Mouse (Mus musculus): ENCODE results near the gene Phlda3. TPM values are rescaled to one million over a fixed set of nuclear protein-coding genes. Genes with fewer than 3 reads are reported as not detected.

Gene Phlda3
- 70.5 and 85.0 TPM in 2 replicates for polyA plus RNA-seq (2015; fragmentation: Nextera tagmentation; extraction: Ambion mirVana)

- ATAC-seq (replicated peaks; ENCODE audit: insufficient number of reproducible peaks, insufficient read depth, low FRiP score, low read depth) = peak; percentile 92
- WGBS = under 1% methylated on average over 90 of the region's 90 CpGs
- peak within 1 kb of the TSS; percentile 92 for H3K4me2 ChIP-seq
- peak within 1 kb of the TSS; percentile 95 for H3K27ac ChIP-seq
- H3K4me1 ChIP-seq (replicated peaks) = peaks cover 64% of the 10 kb centered on the region
- H3K4me3 ChIP-seq = peak within 1 kb of the TSS; percentile 89
- H3K36me3 ChIP-seq = peaks cover 15% of the 10 kb centered on the region; the same call in 1 of the 2 replicates
- H3K27me3 ChIP-seq = no peaks in the 10 kb centered on the region
- no peaks in the 10 kb centered on the region for H3K9me3 ChIP-seq (replicated peaks)
- peak within 1 kb of the TSS; percentile 93 for H3K9ac ChIP-seq
Measured at GRCm38 (mm10) chr1:135765645-135766591, at the start of gene Phlda3. Gene Phlda3, plus strand, starts transcription at chr1:135766119.

GRCm38 (mm10) chr1:135719486-135719885, 46.4 kb upstream of the Phlda3 start:
- Histone ChIP-seq H3K4me1 (replicated peaks) (peaks cover 23% of the 10 kb centered on the region), H3K9me3 (replicated peaks) (no peaks in the 10 kb centered on the region), H3K27ac (0 out of 2 replicates have a peak overlapping the region, but pooled peaks have one; percentile 46), H3K36me3 (no peaks in the 10 kb centered on the region), H3K9ac (no peak overlapping the region), H3K27me3 (no peaks in the 10 kb centered on the region), H3K4me3 (no peak overlapping the region), H3K4me2 (peak overlapping the region; percentile 11; the same call in 1 of the 2 replicates)
- no peak for ATAC-seq (replicated peaks; ENCODE audit: insufficient number of reproducible peaks, insufficient read depth, low FRiP score, low read depth)
- WGBS = 19% methylated on average over 9 of the region's 9 CpGs

GRCm38 (mm10) chr1:135719983-135720382, 45.9 kb upstream of the Phlda3 start, which contains the start of gene Csrp1:
Gene Csrp1, plus strand, starts transcription at chr1:135720061.
- Histone ChIP-seq H3K4me1 (replicated peaks) (peaks cover 18% of the 10 kb centered on the region), H3K27ac (peak within 1 kb of the TSS; percentile 46; the same call in 1 of the 2 replicates), H3K27me3 (no peaks in the 10 kb centered on the region), H3K4me2 (peak within 1 kb of the TSS; percentile 11; the same call in 1 of the 2 replicates), H3K9me3 (replicated peaks) (no peaks in the 10 kb centered on the region), H3K9ac (no peak within 1 kb of the TSS), H3K36me3 (no peaks in the 10 kb centered on the region), H3K4me3 (no peak within 1 kb of the TSS)
- WGBS = 51% methylated on average over 6 of the region's 6 CpGs
- ATAC-seq (replicated peaks; ENCODE audit: insufficient number of reproducible peaks, insufficient read depth, low FRiP score, low read depth) = no peak

- Histone ChIP-seq H3K27ac (no peak overlapping the region), H3K4me1 (replicated peaks) (peaks cover 19% of the 10 kb centered on the region), H3K27me3 (no peaks in the 10 kb centered on the region), H3K9ac (no peak overlapping the region), H3K9me3 (replicated peaks) (no peaks in the 10 kb centered on the region), H3K36me3 (no peaks in the 10 kb centered on the region), H3K4me3 (no peak overlapping the region), H3K4me2 (no peak overlapping the region)
- WGBS = 68% methylated on average over 1 of the region's 1 CpGs
- ATAC-seq (replicated peaks; ENCODE audit: insufficient number of reproducible peaks, insufficient read depth, low FRiP score, low read depth) = no peak
Measured at GRCm38 (mm10) chr1:135723016-135723415, 42.9 kb upstream of the Phlda3 start.

- H3K36me3 ChIP-seq = no peaks in the 10 kb centered on the region
- no peak overlapping the region for H3K27ac ChIP-seq
- H3K4me1 ChIP-seq (replicated peaks) = peaks cover 27% of the 10 kb centered on the region
- no peak overlapping the region for H3K4me3 ChIP-seq
- 64% methylated on average over 4 of the region's 4 CpGs for WGBS
- no peak overlapping the region for H3K4me2 ChIP-seq
- no peaks in the 10 kb centered on the region for H3K27me3 ChIP-seq
- no peak for ATAC-seq (replicated peaks; ENCODE audit: insufficient number of reproducible peaks, insufficient read depth, low FRiP score, low read depth)
- no peak overlapping the region for H3K9ac ChIP-seq
- H3K9me3 ChIP-seq (replicated peaks) = no peaks in the 10 kb centered on the region
Measured at GRCm38 (mm10) chr1:135724134-135724533, 41.8 kb upstream of the Phlda3 start.

GRCm38 (mm10) chr1:135725324-135725723, 40.6 kb upstream of the Phlda3 start:
- H3K9ac ChIP-seq = no peak overlapping the region
- no peaks in the 10 kb centered on the region for H3K36me3 ChIP-seq
- WGBS = 85% methylated on average over 6 of the region's 6 CpGs
- H3K4me2 ChIP-seq = no peak overlapping the region
- no peaks in the 10 kb centered on the region for H3K9me3 ChIP-seq (replicated peaks)
- peaks cover 25% of the 10 kb centered on the region for H3K4me1 ChIP-seq (replicated peaks)
- no peak overlapping the region for H3K4me3 ChIP-seq
- no peaks in the 10 kb centered on the region for H3K27me3 ChIP-seq
- H3K27ac ChIP-seq = 0 out of 2 replicates have a peak overlapping the region, but pooled peaks have one; percentile 3
- no peak for ATAC-seq (replicated peaks; ENCODE audit: insufficient number of reproducible peaks, insufficient read depth, low FRiP score, low read depth)

GRCm38 (mm10) chr1:135725936-135726335, 40.0 kb upstream of the Phlda3 start:
- H3K36me3 ChIP-seq = no peaks in the 10 kb centered on the region
- H3K27me3 ChIP-seq = no peaks in the 10 kb centered on the region
- 31% methylated on average over 7 of the region's 7 CpGs for WGBS
- peaks cover 29% of the 10 kb centered on the region for H3K4me1 ChIP-seq (replicated peaks)
- no peak overlapping the region for H3K9ac ChIP-seq
- peak overlapping the region; percentile 3; the same call in 1 of the 2 replicates for H3K27ac ChIP-seq
- no peak overlapping the region for H3K4me2 ChIP-seq
- ATAC-seq (replicated peaks; ENCODE audit: insufficient number of reproducible peaks, insufficient read depth, low FRiP score, low read depth) = no peak
- H3K9me3 ChIP-seq (replicated peaks) = no peaks in the 10 kb centered on the region
- H3K4me3 ChIP-seq = no peak overlapping the region

- Histone ChIP-seq H3K36me3 (no peaks in the 10 kb centered on the region), H3K27me3 (no peaks in the 10 kb centered on the region), H3K4me2 (peak overlapping the region; percentile 78), H3K9ac (peak overlapping the region; percentile 80), H3K4me1 (replicated peaks) (peaks cover 57% of the 10 kb centered on the region), H3K4me3 (peak overlapping the region; percentile 70), H3K9me3 (replicated peaks) (no peaks in the 10 kb centered on the region), H3K27ac (peak overlapping the region; percentile 93)
- 1% methylated on average over 35 of the region's 35 CpGs for WGBS
- ATAC-seq (replicated peaks; ENCODE audit: insufficient number of reproducible peaks, insufficient read depth, low FRiP score, low read depth) = peak; percentile 86
Measured at GRCm38 (mm10) chr1:135728631-135729366, 37.1 kb upstream of the Phlda3 start.

- H3K9ac ChIP-seq = peak overlapping the region; percentile 80
- H3K9me3 ChIP-seq (replicated peaks) = no peaks in the 10 kb centered on the region
- H3K4me1 ChIP-seq (replicated peaks) = peaks cover 63% of the 10 kb centered on the region
Measured at GRCm38 (mm10) chr1:135729367-135729713, 36.6 kb upstream of the Phlda3 start.

GRCm38 (mm10) chr1:135729821-135730220, 36.1 kb upstream of the Phlda3 start:
- Histone ChIP-seq H3K27me3 (no peaks in the 10 kb centered on the region), H3K36me3 (no peaks in the 10 kb centered on the region), H3K4me2 (peak overlapping the region; percentile 78), H3K4me3 (peak overlapping the region; percentile 70), H3K9ac (peak overlapping the region; percentile 80), H3K9me3 (replicated peaks) (no peaks in the 10 kb centered on the region), H3K4me1 (replicated peaks) (peaks cover 67% of the 10 kb centered on the region), H3K27ac (peak overlapping the region; percentile 93)
- 9% methylated on average over 4 of the region's 4 CpGs for WGBS
- ATAC-seq (replicated peaks; ENCODE audit: insufficient number of reproducible peaks, insufficient read depth, low FRiP score, low read depth) = no peak

More at GRCm38 (mm10) chr1:135729367-135729713, 36.6 kb upstream of the Phlda3 start:
- ATAC-seq (replicated peaks; ENCODE audit: insufficient number of reproducible peaks, insufficient read depth, low FRiP score, low read depth) = no peak; the same call in 1 of the 2 replicates
- Histone ChIP-seq H3K4me3 (peak overlapping the region; percentile 70), H3K27me3 (no peaks in the 10 kb centered on the region), H3K4me2 (peak overlapping the region; percentile 78), H3K36me3 (no peaks in the 10 kb centered on the region), H3K27ac (peak overlapping the region; percentile 93)
- 0% methylated on average over 11 of the region's 11 CpGs for WGBS

GRCm38 (mm10) chr1:135730296-135730695, 35.6 kb upstream of the Phlda3 start:
- H3K9ac ChIP-seq = peak overlapping the region; percentile 80
- H3K27me3 ChIP-seq = no peaks in the 10 kb centered on the region
- no peaks in the 10 kb centered on the region for H3K9me3 ChIP-seq (replicated peaks)
- peaks cover 72% of the 10 kb centered on the region for H3K4me1 ChIP-seq (replicated peaks)
- peak overlapping the region; percentile 78 for H3K4me2 ChIP-seq
- peak overlapping the region; percentile 70 for H3K4me3 ChIP-seq
- H3K36me3 ChIP-seq = no peaks in the 10 kb centered on the region
- H3K27ac ChIP-seq = peak overlapping the region; percentile 93
- ATAC-seq (replicated peaks; ENCODE audit: insufficient number of reproducible peaks, insufficient read depth, low FRiP score, low read depth) = peak; percentile 15; the same call in 1 of the 2 replicates
- 10% methylated on average over 3 of the region's 3 CpGs for whole genome bisulfite sequencing

Measured in heart, embryonic 15.5 days (tissue).